Mouse (Mus musculus) limb, embryonic 12.5 days (tissue): Measurements from ENCODE around the gene Il1f9. TPM values are rescaled to one million over a fixed set of nuclear protein-coding genes. Genes with fewer than 3 reads are reported as not detected.

Experiments used
- polyA plus RNA-seq: library from polyadenylated mRNA; unstranded; fragments of >200 nt; fragmentation: Nextera tagmentation; extraction: Ambion mirVana; gene quantifications from 2 replicates; pipeline ENCODE4 v1.2.1, GENCODE M21; 2016

The Il1f9 gene
- polyA plus RNA-seq, 1 experiment from 2014 or later: not detected

Other genes with a start within 250 kb of the Il1f9 start
- gene Hnmt, start 137.1 kb upstream of the Il1f9 start, polyA plus RNA-seq: 0.69 and 0.79 TPM in 2 replicates
- not detected in 2 replicates for gene Tbpl2, start 89.9 kb upstream of the Il1f9 start, polyA plus RNA-seq
- not detected in 2 replicates for gene Il1f8, start 33.3 kb upstream of the Il1f9 start, polyA plus RNA-seq
- gene Il1f6, start 28.9 kb downstream of the Il1f9 start, polyA plus RNA-seq: not detected in 2 replicates
- 0.88 and 1.2 TPM in 2 replicates for gene Il1f5, start 90.5 kb downstream of the Il1f9 start, polyA plus RNA-seq
- not detected in 2 replicates for gene Il1f10, start 104.7 kb downstream of the Il1f9 start, polyA plus RNA-seq
- gene Il1rn, start 150.4 kb downstream of the Il1f9 start, polyA plus RNA-seq: 1.1 and 1.7 TPM in 2 replicates
- 0.78 and 2.5 TPM in 2 replicates for gene Psd4, start 181.1 kb downstream of the Il1f9 start, polyA plus RNA-seq